Mouse (Mus musculus): ENCODE measurements around the gene Krtap4-13.
"Not testable (repeated sequence)": the region's sequence is repeated elsewhere in the genome, so short reads cannot be mapped to it uniquely, and the experiment has no call there.

The Krtap4-13 gene
- long read RNA-seq, experiment 1, result 0 reads
- long read RNA-seq, experiment 2, result 0 reads

GRCm38 (mm10) chr11:99809792-99810191 is at the start of gene Krtap4-13:
Gene Krtap4-13, minus strand, starts transcription at chr11:99809892.
- intact Hi-C loops (cut with DNase I), result not testable (repeated sequence)

GRCm38 (mm10) chr11:99858761-99859160 is 49.1 kb upstream of the Krtap4-13 start:
- intact Hi-C loops (cut with DNase I), result no loop called here

GRCm38 (mm10) chr11:99857617-99858016 is 47.9 kb upstream of the Krtap4-13 start, which contains the start of gene Gm11568:
Gene Gm11568, plus strand, starts transcription at chr11:99857917.
- intact Hi-C loops (cut with DNase I), result no loop called here

GRCm38 (mm10) chr11:99854121-99854520 is 44.4 kb upstream of the Krtap4-13 start:
- intact Hi-C loops (cut with DNase I), result no loop called here

GRCm38 (mm10) chr11:99851508-99851907 is 41.8 kb upstream of the Krtap4-13 start, which contains the start of gene Krtap4-16:
Gene Krtap4-16, minus strand, starts transcription at chr11:99851608.
- intact Hi-C loops (cut with DNase I), result no loop called here

GRCm38 (mm10) chr11:99846746-99847145 is 37.1 kb upstream of the Krtap4-13 start:
- intact Hi-C loops (cut with DNase I), result no loop called here

GRCm38 (mm10) chr11:99842185-99842584 is 32.5 kb upstream of the Krtap4-13 start:
- intact Hi-C loops (cut with DNase I), result no loop called here

- intact Hi-C loops (cut with DNase I), result no loop called here
Measured at GRCm38 (mm10) chr11:99837966-99838365, 28.3 kb upstream of the Krtap4-13 start, which contains the start of gene 2300003K06Rik. Gene 2300003K06Rik, minus strand, starts transcription at chr11:99838066.

GRCm38 (mm10) chr11:99815566-99815965 is 5.9 kb upstream of the Krtap4-13 start, which contains the start of gene Gm11564:
Gene Gm11564, minus strand, starts transcription at chr11:99815666.
- intact Hi-C loops (cut with DNase I), result not testable (repeated sequence)

GRCm38 (mm10) chr11:99804346-99804745 is 5.3 kb downstream of the Krtap4-13 start, which contains the start of gene Gm11554:
Gene Gm11554, minus strand, starts transcription at chr11:99804446.
- intact Hi-C loops (cut with DNase I), result not testable (repeated sequence)

- intact Hi-C loops (cut with DNase I), result not testable (repeated sequence)
Measured at GRCm38 (mm10) chr11:99798832-99799231, 10.9 kb downstream of the Krtap4-13 start, which contains the start of gene Gm11569. Gene Gm11569, minus strand, starts transcription at chr11:99798932.

- intact Hi-C loops (cut with DNase I), result no loop called here
Measured at GRCm38 (mm10) chr11:99793367-99793766, 16.3 kb downstream of the Krtap4-13 start, which contains the start of gene Gm11596. Gene Gm11596, minus strand, starts transcription at chr11:99793467.

GRCm38 (mm10) chr11:99784900-99785299 is 24.8 kb downstream of the Krtap4-13 start, which contains the start of gene Krtap4-9:
Gene Krtap4-9, plus strand, starts transcription at chr11:99785200.
- intact Hi-C loops (cut with DNase I), result not testable (repeated sequence)

GRCm38 (mm10) chr11:99780604-99781003 is 29.1 kb downstream of the Krtap4-13 start, which contains the start of gene Krtap4-8:
Gene Krtap4-8, minus strand, starts transcription at chr11:99780704.
- intact Hi-C loops (cut with DNase I), result no loop called here

- intact Hi-C loops (cut with DNase I), result no loop called here
Measured at GRCm38 (mm10) chr11:99778401-99778800, 31.3 kb downstream of the Krtap4-13 start.

- intact Hi-C loops (cut with DNase I), result not testable (repeated sequence)
Measured at GRCm38 (mm10) chr11:99772813-99773212, 36.9 kb downstream of the Krtap4-13 start, which contains the start of gene Gm11595. Gene Gm11595, minus strand, starts transcription at chr11:99772913.

GRCm38 (mm10) chr11:99768410-99768809 is 41.3 kb downstream of the Krtap4-13 start:
- intact Hi-C loops (cut with DNase I), result no loop called here
